Mouse (Mus musculus) MEL (cell line): Measurements from ENCODE around the gene Fam204a.

ENCODE experiments used
- CHD1 ChIP-seq: IDR thresholded peaks from 2 replicates; pipeline ENCODE4 v1.6.1; 2012; ENCODE audit warnings: low read depth, mild to moderate bottlenecking, inconsistent platforms, low read length, improper control_type of control experiment
- CHD2 ChIP-seq: IDR thresholded peaks from 2 replicates; pipeline ENCODE4 v1.6.1; 2011; ENCODE audit warnings: low read length, improper control_type of control experiment
- CTCF ChIP-seq, 3 experiments: IDR thresholded peaks in 2 of 3; conservative IDR thresholded peaks in 1 of 3; 2 replicates each; pipeline ENCODE4 v1.5.1; 2011 to 2012; ENCODE audit warnings: low read length in 3 of 3, low read depth in 2 of 3, mild to moderate bottlenecking in 2 of 3, improper control_type of control experiment in 1 of 3, inconsistent platforms in 1 of 3, mixed read lengths in 1 of 3, moderate library complexity in 1 of 3; ENCODE audit not compliant: control insufficient read depth in 1 of 3, insufficient read depth in 1 of 3, poor library complexity in 1 of 3, severe bottlenecking in 1 of 3
- EP300 ChIP-seq, 2 experiments: IDR thresholded peaks; 2 replicates each; pipeline ENCODE4 v1.6.1; 2011; ENCODE audit warnings: improper control_type of control experiment in 2 of 2, low read length in 2 of 2, low read depth in 1 of 2, mild to moderate bottlenecking in 1 of 2
- JUND ChIP-seq: IDR thresholded peaks from 2 replicates; pipeline ENCODE4 v1.6.1; 2011; ENCODE audit warnings: low read depth, mild to moderate bottlenecking, improper control_type of control experiment, low read length
- POLR2A ChIP-seq, 2 experiments: IDR thresholded peaks; 2 replicates each; pipeline ENCODE4 v1.6.1; 2011 to 2012; ENCODE audit warnings: low read length in 2 of 2, mild to moderate bottlenecking in 2 of 2, control low read depth in 1 of 2, improper control_type of control experiment in 1 of 2, low read depth in 1 of 2, moderate library complexity in 1 of 2; ENCODE audit not compliant: control insufficient read depth in 1 of 2, insufficient read depth in 1 of 2, poor library complexity in 1 of 2
- RAD21 ChIP-seq: IDR thresholded peaks from 2 replicates; pipeline ENCODE4 v1.6.1; 2011; ENCODE audit warnings: mild to moderate bottlenecking, low read depth, low read length, improper control_type of control experiment
- RCOR1 ChIP-seq: IDR thresholded peaks from 2 replicates; pipeline ENCODE4 v1.6.1; 2012; ENCODE audit warnings: low read depth, mild to moderate bottlenecking, inconsistent platforms, low read length, improper control_type of control experiment
- TBP ChIP-seq: IDR thresholded peaks from 2 replicates; pipeline ENCODE4 v1.8.0; 2011; ENCODE audit warnings: low read depth, low read length, improper control_type of control experiment

- TF ChIP-seq JUND: no peak
- TF ChIP-seq CHD1: no peak
- TF ChIP-seq EP300 (IDR thresholded peaks at IDR 0.05; ENCODE audit: low read depth in 1 of 2, low read length in 2 of 2): no peak
- TF ChIP-seq CHD2: no peak
- TF ChIP-seq RAD21: no peak
- TF ChIP-seq POLR2A (IDR thresholded peaks at IDR 0.05; ENCODE audit: control insufficient read depth in 1 of 2, insufficient read depth in 1 of 2, low read depth in 1 of 2, low read length in 2 of 2, poor library complexity in 1 of 2): no peak
- no peak for TF ChIP-seq CTCF (IDR thresholded peaks at IDR 0.05 in 2 of 3, conservative IDR thresholded peaks at IDR 0.05 in 1 of 3; ENCODE audit: control insufficient read depth in 1 of 3, insufficient read depth in 1 of 3, low read depth in 2 of 3, low read length in 3 of 3, poor library complexity in 1 of 3, severe bottlenecking in 1 of 3)
- no peak for TF ChIP-seq TBP
- TF ChIP-seq RCOR1: no peak
These were observed 44.3 kb downstream of the Fam204a start for GRCm38 (mm10) chr19:60182171-60182570.
